Mouse (Mus musculus): ENCODE measurements around the gene Lhfpl5. TPM values are rescaled to one million over a fixed set of nuclear protein-coding genes. Genes with fewer than 3 reads are reported as not detected.

Lhfpl5 gene
- polyA plus RNA-seq, 1 experiment from 2014 or later, result 18.1 TPM

GRCm38 (mm10) chr17:28628248-28629124 lies 53.0 kb downstream of the Lhfpl5 start:
- ATAC-seq (ENCODE audit: low read depth), result no peak

GRCm38 (mm10) chr17:28629125-28629524 lies 53.7 kb downstream of the Lhfpl5 start:
- Histone ChIP-seq H3K4me3 (ENCODE audit: low read depth, low read length) (no peak overlapping the region), H3K27ac (ENCODE audit: low read depth, low read length) (no peak overlapping the region), H3K4me1 (ENCODE audit: control insufficient read depth, insufficient read depth, low read length) (no peaks in the 10 kb centered on the region), H3K27me3 (ENCODE audit: control insufficient read depth, insufficient read depth, low read length) (no peaks in the 10 kb centered on the region), H3K4me2 (ENCODE audit: low read depth, low read length) (no peak overlapping the region), H3K9me3 (ENCODE audit: control insufficient read depth, low read length) (no peaks in the 10 kb centered on the region), H3K9ac (replicated peaks; ENCODE audit: low read depth, low read length) (no peak overlapping the region), H3K36me3 (ENCODE audit: control insufficient read depth, insufficient read depth, low read length) (no peaks in the 10 kb centered on the region)
- WGBS, result 40% methylated on average over 3 of the region's 3 CpGs
- no peak for ATAC-seq (ENCODE audit: low read depth)

More at GRCm38 (mm10) chr17:28628248-28629124, 53.0 kb downstream of the Lhfpl5 start:
- Histone ChIP-seq H3K4me1 (ENCODE audit: control insufficient read depth, insufficient read depth, low read length) (no peaks in the 10 kb centered on the region), H3K27ac (ENCODE audit: low read depth, low read length) (no peak overlapping the region), H3K9ac (replicated peaks; ENCODE audit: low read depth, low read length) (no peak overlapping the region), H3K4me3 (ENCODE audit: low read depth, low read length) (no peak overlapping the region), H3K36me3 (ENCODE audit: control insufficient read depth, insufficient read depth, low read length) (no peaks in the 10 kb centered on the region), H3K27me3 (ENCODE audit: control insufficient read depth, insufficient read depth, low read length) (no peaks in the 10 kb centered on the region), H3K4me2 (ENCODE audit: low read depth, low read length) (no peak overlapping the region), H3K9me3 (ENCODE audit: control insufficient read depth, low read length) (no peaks in the 10 kb centered on the region)
- whole genome bisulfite sequencing, result 62% methylated on average over 10 of the region's 10 CpGs

Small RNA genes within 50 kb of the gene (microRNA-seq; reads per million reads assigned to microRNA genes)
- gene Gm25195, result not detected
- gene Mir6969, result not detected

Other genes with a start within 250 kb of the Lhfpl5 start
- 367 and 407 TPM in 2 replicates for gene Rpl10a, start 247.2 kb upstream of the Lhfpl5 start, polyA plus RNA-seq (2014; fragmentation: Nextera tagmentation; extraction: Ambion mirVana)
- 1.2 and 1.6 TPM in 2 replicates for gene Tead3, start 224.8 kb upstream of the Lhfpl5 start, polyA plus RNA-seq (2014; fragmentation: Nextera tagmentation; extraction: Ambion mirVana)
- gene Tulp1, start 210.4 kb upstream of the Lhfpl5 start, polyA plus RNA-seq (2014; fragmentation: Nextera tagmentation; extraction: Ambion mirVana), result 0.66 and 0.89 TPM in 2 replicates
- 9.9 and 11.1 TPM in 2 replicates for gene Fkbp5, start 58.1 kb upstream of the Lhfpl5 start, polyA plus RNA-seq (2014; fragmentation: Nextera tagmentation; extraction: Ambion mirVana)
- gene Armc12, start 44.8 kb upstream of the Lhfpl5 start, polyA plus RNA-seq (2014; fragmentation: Nextera tagmentation; extraction: Ambion mirVana), result not detected in 2 replicates
- gene Clpsl2, start 26.2 kb upstream of the Lhfpl5 start, polyA plus RNA-seq (2014; fragmentation: Nextera tagmentation; extraction: Ambion mirVana), result not detected in 2 replicates
- not detected in 2 replicates for gene Clps, start 14.9 kb upstream of the Lhfpl5 start, polyA plus RNA-seq (2014; fragmentation: Nextera tagmentation; extraction: Ambion mirVana)
- 110 and 129 TPM in 2 replicates for gene Srpk1, start 47.1 kb downstream of the Lhfpl5 start, polyA plus RNA-seq (2014; fragmentation: Nextera tagmentation; extraction: Ambion mirVana)
- 1.9 and 3.0 TPM in 2 replicates for gene Slc26a8, start 114.6 kb downstream of the Lhfpl5 start, polyA plus RNA-seq (2014; fragmentation: Nextera tagmentation; extraction: Ambion mirVana)
- 30.0 and 35.6 TPM in 2 replicates for gene Mapk14, start 115.7 kb downstream of the Lhfpl5 start, polyA plus RNA-seq (2014; fragmentation: Nextera tagmentation; extraction: Ambion mirVana)
- gene AC170998.1, start 150.4 kb downstream of the Lhfpl5 start, polyA plus RNA-seq (2014; fragmentation: Nextera tagmentation; extraction: Ambion mirVana), result 2.3 and 2.8 TPM in 2 replicates
- 0.32 and 0.96 TPM in 2 replicates for gene Mapk13, start 193.7 kb downstream of the Lhfpl5 start, polyA plus RNA-seq (2014; fragmentation: Nextera tagmentation; extraction: Ambion mirVana)
- gene Brpf3, start 225.4 kb downstream of the Lhfpl5 start, polyA plus RNA-seq (2014; fragmentation: Nextera tagmentation; extraction: Ambion mirVana), result 6.9 and 7.8 TPM in 2 replicates

All from neural tube, embryonic 14.5 days (tissue).